Mouse (Mus musculus): Measurements from ENCODE around the gene Hist1h2ao.
"Not testable (repeated sequence)": the region's sequence is repeated elsewhere in the genome, so short reads cannot be mapped to it uniquely, and the experiment has no call there.

Hist1h2ao gene

GRCm38 (mm10) chr13:21810073-21810472, at the start of gene Hist1h2ao, which contains the start of gene Hist1h2bq:
Gene Hist1h2ao, plus strand, starts transcription at chr13:21810465.
Gene Hist1h2bq, minus strand, starts transcription at chr13:21810197.
- DNase-seq (ENCODE audit: low spot score), result not testable (repeated sequence)

- peak; percentile 43 for DNase-seq (ENCODE audit: low spot score)
Measured at GRCm38 (mm10) chr13:21778814-21779766, 31.2 kb upstream of the Hist1h2ao start.

- peak; percentile 51 for DNase-seq (ENCODE audit: low spot score)
Measured at GRCm38 (mm10) chr13:21779767-21780731, 30.2 kb upstream of the Hist1h2ao start, which contains the start of gene Hist1h1b. Gene Hist1h1b, minus strand, starts transcription at chr13:21780625.

- DNase-seq (ENCODE audit: low spot score), result no peak
Measured at GRCm38 (mm10) chr13:21781021-21781555, 29.2 kb upstream of the Hist1h2ao start.

- DNase-seq (ENCODE audit: low spot score), result no peak
Measured at GRCm38 (mm10) chr13:21781639-21782038, 28.6 kb upstream of the Hist1h2ao start.

GRCm38 (mm10) chr13:21782361-21783254, 27.7 kb upstream of the Hist1h2ao start:
- not testable (repeated sequence) for DNase-seq (ENCODE audit: low spot score)

- peak; percentile 47 for DNase-seq (ENCODE audit: low spot score)
Measured at GRCm38 (mm10) chr13:21783255-21783617, 27.0 kb upstream of the Hist1h2ao start, which contains the start of gene Hist1h3i. Gene Hist1h3i, minus strand, starts transcription at chr13:21783370.

- no peak for DNase-seq (ENCODE audit: low spot score)
Measured at GRCm38 (mm10) chr13:21783734-21784161, 26.5 kb upstream of the Hist1h2ao start.

GRCm38 (mm10) chr13:21784311-21784710, 26.0 kb upstream of the Hist1h2ao start:
- no peak for DNase-seq (ENCODE audit: low spot score)

GRCm38 (mm10) chr13:21786189-21786898, 23.9 kb upstream of the Hist1h2ao start:
- no peak for DNase-seq (ENCODE audit: low spot score)

- DNase-seq (ENCODE audit: low spot score), result peak; percentile 91
Measured at GRCm38 (mm10) chr13:21786899-21787629, 23.2 kb upstream of the Hist1h2ao start, which contains the start of the genes Hist1h2an and Hist1h2bp. Gene Hist1h2an, minus strand, starts transcription at chr13:21787218. Gene Hist1h2bp, plus strand, starts transcription at chr13:21787461.

- DNase-seq (ENCODE audit: low spot score), result no peak
Measured at GRCm38 (mm10) chr13:21787760-21788593, 22.3 kb upstream of the Hist1h2ao start.

- DNase-seq (ENCODE audit: low spot score), result no peak
Measured at GRCm38 (mm10) chr13:21789925-21790324, 20.3 kb upstream of the Hist1h2ao start.

- no peak for DNase-seq (ENCODE audit: low spot score)
Measured at GRCm38 (mm10) chr13:21790601-21791283, 19.5 kb upstream of the Hist1h2ao start.

GRCm38 (mm10) chr13:21795584-21795983, 14.7 kb upstream of the Hist1h2ao start:
- DNase-seq (ENCODE audit: low spot score), result no peak

- not testable (repeated sequence) for DNase-seq (ENCODE audit: low spot score)
Measured at GRCm38 (mm10) chr13:21797163-21797562, 13.1 kb upstream of the Hist1h2ao start.

GRCm38 (mm10) chr13:21803058-21803457, 7.2 kb upstream of the Hist1h2ao start:
- DNase-seq (ENCODE audit: low spot score), result not testable (repeated sequence)

GRCm38 (mm10) chr13:21811074-21811473, 809 bp downstream of the Hist1h2ao start:
- not testable (repeated sequence) for DNase-seq (ENCODE audit: low spot score)
